Mouse (Mus musculus) frontal cortex, adult 2 months (tissue): ENCODE measurements around the gene Ptpdc1. TPM values are rescaled to one million over a fixed set of nuclear protein-coding genes. Genes with fewer than 3 reads are reported as not detected.

Experiments used
- DNase-seq, 2 experiments: peaks; one replicate each; pipeline ENCODE4 v3.0.0; 2022; ENCODE audit warnings: low spot score in 1 of 2; ENCODE audit errors: extremely low spot score in 1 of 2
- polyA plus RNA-seq: library from polyadenylated mRNA; depleted of rRNA; stranded (reverse); fragments of >200 nt; gene quantifications from 2 replicates; pipeline ENCODE4 v1.2.3, GENCODE M21; 2012; rRNA removed

The Ptpdc1 gene
- 24.0 and 24.8 TPM in 2 replicates for polyA plus RNA-seq

DNA sequence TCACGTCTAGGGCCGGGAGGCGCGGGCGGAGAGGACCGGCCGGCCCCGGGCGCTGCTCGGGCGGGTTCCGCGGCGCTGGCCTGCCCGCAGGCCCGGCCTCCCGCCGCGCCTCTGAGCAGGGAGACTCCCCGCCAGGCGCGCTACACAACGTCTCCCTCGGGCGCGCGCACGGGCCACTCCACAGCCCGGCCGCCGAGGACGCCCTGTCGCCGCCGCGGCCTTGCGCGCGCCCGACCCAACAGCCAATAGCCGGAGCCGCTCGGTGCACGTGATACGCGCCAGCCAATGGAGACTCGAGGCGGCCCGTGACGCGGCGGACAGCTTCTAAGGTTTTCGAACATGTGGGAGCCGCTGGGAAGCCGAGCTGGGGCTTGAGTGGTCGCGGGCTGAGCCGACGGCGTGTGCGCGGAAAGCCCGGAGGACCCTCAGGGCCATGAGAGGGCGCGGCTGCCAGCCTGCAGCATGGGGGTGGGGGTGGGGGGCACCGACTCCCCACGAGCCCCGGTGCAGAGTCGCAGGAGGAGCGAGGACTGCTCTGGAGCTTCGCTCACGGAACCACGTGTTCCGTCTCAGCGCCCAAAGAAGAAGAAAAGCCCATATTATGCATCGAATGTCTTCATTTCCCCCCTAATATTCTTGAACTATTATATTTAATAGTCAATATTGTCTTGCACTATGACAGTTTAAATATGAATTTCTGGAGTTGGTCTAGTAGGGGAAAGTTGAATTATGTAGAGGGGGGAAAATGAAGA lies at the start of gene Ptpdc1:
Gene Ptpdc1, minus strand, starts transcription at position 232 of the 752 bp plus-strand sequence.
- DNase-seq, result peak; percentile 92 to 98

DNA sequence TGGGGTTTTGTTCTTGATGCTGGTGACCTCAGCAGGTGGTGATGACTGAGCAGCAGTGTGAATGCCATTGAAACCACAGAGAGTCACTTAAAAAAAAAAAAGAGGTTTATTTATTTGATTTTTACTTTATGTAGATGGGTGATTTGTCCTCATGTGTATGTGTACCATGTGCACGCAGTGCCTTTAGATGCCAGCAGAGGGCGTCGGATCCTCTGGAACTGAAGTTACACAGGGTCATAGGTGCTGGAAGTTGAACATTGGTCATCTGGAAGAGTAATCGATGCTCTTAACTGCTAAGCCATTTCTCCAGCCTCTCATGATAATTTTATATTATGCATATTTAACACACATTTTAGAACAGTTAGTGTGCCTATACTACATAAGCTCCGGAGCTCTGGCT lies 49.1 kb upstream of the Ptpdc1 start:
- DNase-seq, result no peak

DNA sequence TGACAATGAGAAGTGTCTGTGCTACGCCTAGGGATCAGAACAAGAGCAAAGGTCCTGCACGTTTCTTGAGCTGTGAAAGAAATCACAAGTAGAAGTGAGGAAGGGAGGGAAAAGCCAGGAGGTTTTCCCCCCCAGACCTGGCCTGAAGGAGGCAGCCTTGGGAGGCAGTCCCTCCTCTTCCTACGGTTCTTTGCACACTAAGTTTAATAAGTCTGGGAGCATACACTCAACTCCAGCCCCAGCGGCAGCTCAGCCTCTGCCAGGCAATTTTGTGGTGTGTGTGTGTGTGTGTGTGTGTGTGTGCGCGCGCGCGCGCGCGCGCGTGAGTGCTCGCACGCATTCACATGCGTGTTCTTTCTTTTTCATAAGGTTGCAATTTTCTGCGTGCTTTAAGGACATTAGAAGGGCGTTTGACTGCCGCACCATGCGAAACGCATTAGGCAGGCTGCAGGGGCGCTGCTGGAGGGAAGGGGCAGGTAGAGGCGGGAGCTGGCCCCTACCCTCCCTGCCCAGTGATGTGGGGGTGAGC lies 46.9 kb upstream of the Ptpdc1 start:
- DNase-seq, result no peak

GRCm38 (mm10) chr13:48668976-48669534 lies 43.6 kb upstream of the Ptpdc1 start:
- no peak for DNase-seq

- no peak for DNase-seq
Observed at GRCm38 (mm10) chr13:48668091-48668975, 42.9 kb upstream of the Ptpdc1 start.

DNA sequence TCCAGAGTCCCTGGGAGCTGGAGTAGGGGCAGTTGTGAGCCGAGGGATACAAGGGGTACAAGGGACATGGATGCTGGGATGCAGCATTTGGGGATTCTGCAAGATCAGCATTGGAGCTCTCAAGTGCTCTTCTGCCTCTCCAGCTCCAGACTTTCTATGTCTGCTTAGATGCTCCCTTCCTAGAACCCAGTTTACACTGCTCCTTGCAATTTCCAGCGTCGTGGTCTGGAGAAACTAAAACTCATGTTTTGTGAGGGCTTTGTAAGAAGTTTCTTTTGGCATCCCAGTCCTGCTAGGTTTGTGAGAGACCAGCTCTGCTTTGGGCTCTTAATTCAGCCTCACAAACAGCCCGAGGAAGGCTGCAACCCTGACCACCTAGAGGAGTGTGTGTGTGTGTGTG lies 42.0 kb upstream of the Ptpdc1 start:
- DNase-seq, result no peak

GRCm38 (mm10) chr13:48665656-48666597 lies 40.5 kb upstream of the Ptpdc1 start:
- no peak for DNase-seq

DNA sequence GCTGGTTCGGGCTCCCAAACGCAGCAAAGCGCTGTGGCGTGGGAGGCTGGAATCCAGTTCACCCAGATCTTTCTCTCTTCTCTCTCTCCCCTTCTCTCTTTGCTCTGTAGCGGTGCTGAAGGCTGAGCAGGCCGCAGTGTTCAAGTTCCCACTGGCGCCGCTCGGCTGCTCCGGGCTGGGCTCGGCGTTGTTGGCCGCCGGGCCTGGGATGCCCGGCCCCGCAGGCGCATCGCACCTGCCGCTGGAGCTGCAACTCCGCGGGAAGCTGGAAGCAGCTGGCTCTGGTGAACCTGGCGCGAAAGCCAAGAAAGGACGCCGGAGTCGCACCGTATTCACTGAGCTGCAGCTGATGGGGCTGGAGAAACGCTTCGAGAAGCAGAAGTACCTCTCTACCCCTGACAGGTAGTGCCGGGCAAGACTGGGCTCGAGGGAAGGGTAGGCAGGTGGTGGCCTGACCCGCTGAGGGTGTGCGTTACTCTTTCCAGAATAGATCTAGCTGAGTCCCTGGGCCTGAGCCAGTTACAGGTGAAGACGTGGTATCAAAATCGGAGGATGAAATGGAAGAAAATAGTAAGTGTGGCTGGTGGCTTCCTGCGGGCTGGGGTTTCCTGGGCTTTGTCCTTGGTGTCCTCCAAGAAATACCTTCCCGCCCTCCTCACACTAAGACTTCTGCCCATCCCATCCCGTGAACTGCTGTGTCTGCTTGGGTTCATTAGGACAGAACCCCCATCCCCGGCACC lies 39.6 kb upstream of the Ptpdc1 start:
- DNase-seq, result no peak

GRCm38 (mm10) chr13:48663988-48664339 lies 38.5 kb upstream of the Ptpdc1 start:
- no peak for DNase-seq

GRCm38 (mm10) chr13:48663211-48663987 lies 37.9 kb upstream of the Ptpdc1 start:
- no peak for DNase-seq

GRCm38 (mm10) chr13:48662431-48663143 lies 37.1 kb upstream of the Ptpdc1 start, which contains the start of gene Barx1:
TSS of gene Barx1 (plus strand) at chr13:48662998.
- no peak for DNase-seq

DNA sequence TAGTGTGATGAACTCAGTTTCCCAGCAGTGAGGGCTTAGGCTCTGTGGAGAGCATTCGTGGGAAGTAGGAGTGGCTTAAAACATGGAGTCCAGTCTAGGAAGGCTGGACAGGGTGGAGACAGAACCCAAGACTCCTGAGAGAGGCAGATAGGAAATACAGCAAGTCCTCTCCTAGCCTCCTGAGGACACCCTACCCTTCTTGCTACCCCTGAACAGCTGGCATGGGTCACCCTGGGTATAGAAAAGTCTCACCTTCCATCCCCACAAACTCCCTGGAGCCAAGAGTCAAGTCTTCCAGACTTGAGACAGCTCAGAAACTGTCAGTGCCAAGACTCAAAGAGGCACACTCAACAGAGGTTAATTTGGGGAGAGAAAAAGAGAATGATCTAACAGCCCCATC lies 36.1 kb upstream of the Ptpdc1 start:
- no peak for DNase-seq

DNA sequence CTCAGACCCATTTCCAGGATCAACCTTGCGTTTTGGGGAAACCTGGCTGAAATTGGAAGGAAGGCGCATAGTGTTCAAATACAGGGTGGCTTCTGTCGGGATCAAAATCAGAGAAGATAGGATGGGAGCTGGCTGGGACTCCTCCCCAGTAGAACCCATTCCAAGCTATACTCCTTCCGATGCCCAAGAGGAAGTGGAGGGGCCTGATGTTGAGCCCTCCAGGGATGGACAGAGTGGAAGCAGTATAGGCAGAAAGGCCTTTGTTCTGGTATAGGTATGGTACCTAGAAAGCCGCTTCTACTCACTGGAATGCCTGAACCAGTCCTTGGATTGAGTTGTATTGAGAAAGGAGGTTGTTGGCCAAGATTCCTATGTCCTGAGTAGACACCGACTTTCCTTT lies 35.3 kb upstream of the Ptpdc1 start:
- DNase-seq, result no peak

DNA sequence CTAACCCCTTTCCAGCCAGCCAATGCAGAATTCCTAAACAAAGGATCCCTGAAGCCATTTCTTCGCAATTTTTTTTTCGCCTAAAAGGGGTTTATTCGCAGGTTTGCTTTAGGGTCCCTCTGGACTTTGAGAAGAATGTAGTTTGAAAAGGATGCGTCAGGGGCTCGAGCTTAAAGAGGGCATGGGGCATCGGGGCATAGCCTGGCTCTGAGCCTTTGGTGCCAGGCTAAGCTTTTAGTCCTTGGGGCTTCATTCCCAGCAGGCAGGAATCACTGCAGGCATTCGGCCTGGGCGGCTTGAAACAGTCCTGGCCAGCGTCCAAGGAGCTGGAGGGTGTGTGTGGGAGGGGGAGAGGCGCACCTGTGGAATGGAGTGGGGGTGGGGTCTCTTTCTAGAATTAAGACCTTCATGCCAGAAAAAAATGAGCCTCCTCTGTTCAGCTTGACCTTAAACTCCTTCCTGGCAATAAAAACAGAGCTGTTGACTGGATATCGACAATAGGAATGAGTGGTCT lies 34.8 kb upstream of the Ptpdc1 start:
- DNase-seq, result no peak

GRCm38 (mm10) chr13:48659254-48660220 lies 34.1 kb upstream of the Ptpdc1 start:
- no peak for DNase-seq

DNA sequence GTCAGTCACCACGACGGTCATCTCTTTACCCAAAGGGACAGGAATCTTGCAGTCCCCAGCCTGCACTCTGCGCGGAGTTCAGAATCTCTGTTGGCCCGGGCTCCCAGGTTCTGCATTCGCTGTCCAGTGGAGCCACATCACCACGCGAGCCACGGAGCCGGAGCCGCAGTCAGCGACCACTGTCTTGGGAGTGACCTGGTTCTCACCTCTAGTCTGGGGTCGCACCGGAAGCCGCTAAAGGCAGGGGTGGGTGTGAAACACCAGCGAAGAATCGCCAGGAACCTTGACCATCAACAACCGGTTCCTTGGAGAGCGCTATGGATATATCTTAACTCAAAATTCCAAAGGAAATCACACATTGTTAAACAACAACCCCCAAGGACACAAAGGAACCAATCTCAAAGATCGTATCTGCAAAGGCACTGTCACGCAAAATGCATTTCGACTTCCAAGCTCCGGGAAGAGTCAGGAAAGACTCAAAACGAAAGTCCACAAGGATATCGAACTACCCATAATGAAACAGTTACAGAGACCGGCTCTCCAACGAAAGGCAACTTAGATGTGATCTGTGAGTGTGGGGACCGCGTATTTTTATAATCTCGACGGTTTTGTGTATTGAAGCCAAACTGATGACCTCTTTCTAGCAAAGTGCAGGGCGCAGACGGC lies 33.3 kb upstream of the Ptpdc1 start:
- DNase-seq, result no peak
